Mouse (Mus musculus) natural killer cell, adult 2 months (primary cell): ENCODE data around the gene Pthlh.

Source experiments
- DNase-seq, 2 experiments: peaks; one replicate each; pipeline ENCODE4 v3.0.0; 2022; ENCODE audit warnings: low spot score in 2 of 2

The Pthlh gene

GRCm38 (mm10) chr6:147263587-147264565 lies at the start of gene Pthlh:
Gene Pthlh, minus strand, starts transcription at chr6:147264183.
- DNase-seq, result no peak

- no peak for DNase-seq
Observed at GRCm38 (mm10) chr6:147313331-147313730, 49.3 kb upstream of the Pthlh start.

GRCm38 (mm10) chr6:147310435-147310978 lies 46.5 kb upstream of the Pthlh start:
- DNase-seq, result no peak

GRCm38 (mm10) chr6:147310035-147310434 lies 46.1 kb upstream of the Pthlh start:
- DNase-seq, result no peak

GRCm38 (mm10) chr6:147304236-147304635 lies 40.3 kb upstream of the Pthlh start:
- peak; percentile 14 to 15 for DNase-seq

GRCm38 (mm10) chr6:147299607-147300006 lies 35.6 kb upstream of the Pthlh start:
- no peak for DNase-seq

- no peak for DNase-seq
Observed at GRCm38 (mm10) chr6:147279309-147279708, 15.3 kb upstream of the Pthlh start.

GRCm38 (mm10) chr6:147268143-147268790 lies 4.3 kb upstream of the Pthlh start:
- DNase-seq, result no peak

- no peak for DNase-seq
Observed at GRCm38 (mm10) chr6:147266466-147266865, 2.5 kb upstream of the Pthlh start.

GRCm38 (mm10) chr6:147263178-147263577 lies 805 bp downstream of the Pthlh start:
- no peak for DNase-seq

- DNase-seq, result no peak
Observed at GRCm38 (mm10) chr6:147261616-147262015, 2.4 kb downstream of the Pthlh start.

GRCm38 (mm10) chr6:147260766-147261165 lies 3.2 kb downstream of the Pthlh start:
- no peak for DNase-seq

- no peak for DNase-seq
Observed at GRCm38 (mm10) chr6:147247782-147248181, 16.2 kb downstream of the Pthlh start.

- DNase-seq, result no peak
Observed at GRCm38 (mm10) chr6:147244294-147244693, 19.7 kb downstream of the Pthlh start.

GRCm38 (mm10) chr6:147243655-147244054 lies 20.3 kb downstream of the Pthlh start:
- DNase-seq, result no peak

- no peak for DNase-seq
Observed at GRCm38 (mm10) chr6:147241541-147241940, 22.4 kb downstream of the Pthlh start.

GRCm38 (mm10) chr6:147240203-147240804 lies 23.7 kb downstream of the Pthlh start:
- DNase-seq, result peak in 1 of 2 experiments; percentile 17

- DNase-seq, result no peak
Observed at GRCm38 (mm10) chr6:147226696-147227095, 37.3 kb downstream of the Pthlh start.

- no peak for DNase-seq
Observed at GRCm38 (mm10) chr6:147219099-147219498, 44.9 kb downstream of the Pthlh start.

- no peak for DNase-seq
Observed at GRCm38 (mm10) chr6:147216156-147216555, 47.8 kb downstream of the Pthlh start.

GRCm38 (mm10) chr6:147207821-147208330 lies 56.1 kb downstream of the Pthlh start:
- no peak for DNase-seq
